Mouse (Mus musculus) lung, adult 2 months (tissue): Measurements from ENCODE around the gene Pigk.

Experiments
- CTCF ChIP-seq: fragments of 200-500 bp; IDR thresholded peaks from 2 replicates; pipeline ENCODE4 v1.5.1; 2011; ENCODE audit warnings: mild to moderate bottlenecking, low read length, control low read depth; ENCODE audit not compliant: insufficient read depth
- POLR2A ChIP-seq: fragments of 200-500 bp; IDR thresholded peaks from 2 replicates; pipeline ENCODE4 v1.6.1; 2011; ENCODE audit warnings: low read depth, mild to moderate bottlenecking, control low read depth, low read length, borderline replicate concordance; ENCODE audit errors: extremely low read depth

GRCm38 (mm10) chr3:152919101-152919500 is 205.2 kb downstream of the Pigk start:
- TF ChIP-seq POLR2A = no peak
- TF ChIP-seq CTCF = no peak
